Mouse (Mus musculus): ENCODE results near the gene Gm45062.

- TF ChIP-seq POLR2A (IDR thresholded peaks at IDR 0.05; ENCODE audit: low read depth, low read length) (no peak), CTCF (IDR thresholded peaks at IDR 0.05; ENCODE audit: borderline replicate concordance, insufficient read depth, low read length) (no peak)
Measured at GRCm38 (mm10) chr6:8631986-8632632, 372.9 kb downstream of the Gm45062 start.

All from embryonic fibroblast, embryonic 13.5 days (primary cell).